Mouse (Mus musculus): ENCODE results near the gene Tstd3. TPM values are rescaled to one million over a fixed set of nuclear protein-coding genes. Genes with fewer than 3 reads are reported as not detected.
A peak's percentile ranks its signal among the peaks of the same experiment; 100 is the strongest.
"Not testable (repeated sequence)": the region's sequence is repeated elsewhere in the genome, so short reads cannot be mapped to it uniquely, and the experiment has no call there.

The Tstd3 gene
- total and polyA plus RNA-seq, 2 experiments from 2014 or later: 19.2 to 24.4 TPM

DNA sequence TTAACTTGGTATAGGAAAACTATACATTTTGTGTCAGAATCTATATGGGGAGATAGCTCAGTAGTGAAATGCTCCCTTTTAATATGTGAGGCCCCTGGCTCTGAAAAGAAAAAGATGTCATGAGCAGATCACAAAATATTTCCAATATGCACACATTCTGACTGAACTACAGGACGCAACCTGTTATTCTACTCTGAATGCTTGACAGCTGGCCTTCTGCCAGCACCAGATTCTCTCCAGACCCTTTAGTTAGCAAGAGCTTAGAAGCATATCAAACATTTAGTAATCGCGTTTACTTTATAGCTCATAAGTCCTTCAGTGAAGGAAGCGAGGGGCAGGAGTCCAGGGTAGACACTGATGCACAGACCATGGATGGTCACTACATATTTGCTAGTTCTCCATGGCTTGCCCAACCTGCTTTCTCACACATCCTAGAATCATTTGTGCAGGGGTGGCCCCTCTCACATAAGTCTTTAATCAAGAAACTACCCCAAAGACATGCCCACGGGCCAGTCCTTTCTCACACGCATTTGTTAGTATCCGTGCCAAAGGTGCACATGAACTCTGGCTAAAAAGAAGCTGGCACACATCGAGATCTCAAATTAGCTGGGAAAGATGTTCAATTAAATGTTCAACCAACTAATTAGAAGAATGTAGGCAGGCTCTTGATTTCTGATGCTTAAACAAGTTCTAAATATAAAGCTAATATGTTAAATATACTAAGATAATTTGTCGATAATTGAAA is 5.4 kb downstream of the Tstd3 start:
- DNase-seq (ENCODE audit: low spot score) (no peak), ATAC-seq (ENCODE audit: low FRiP score) (no peak)
- Histone ChIP-seq H3K4me2 (ENCODE audit: low read depth, low read length, poor library complexity, severe bottlenecking) (no peak overlapping the region), H3K27ac (ENCODE audit: low read depth, low read length) (no peak overlapping the region), H3K9ac (replicated peaks; ENCODE audit: low read length, poor library complexity, severe bottlenecking) (no peak overlapping the region), H3K9me3 (ENCODE audit: low read length) (no peaks in the 10 kb centered on the region), H3K4me3 (ENCODE audit: low read depth, low read length) (no peak overlapping the region), H3K27me3 (ENCODE audit: insufficient read depth, low read length) (no peaks in the 10 kb centered on the region), H3K36me3 (ENCODE audit: insufficient read depth, low read length) (no peaks in the 10 kb centered on the region), H3K4me1 (ENCODE audit: insufficient read depth, low read length) (no peaks in the 10 kb centered on the region)
- no peak for TF ChIP-seq CTCF (IDR thresholded peaks at IDR 0.05)
- WGBS: 84% methylated on average over 9 of the region's 9 CpGs

DNA sequence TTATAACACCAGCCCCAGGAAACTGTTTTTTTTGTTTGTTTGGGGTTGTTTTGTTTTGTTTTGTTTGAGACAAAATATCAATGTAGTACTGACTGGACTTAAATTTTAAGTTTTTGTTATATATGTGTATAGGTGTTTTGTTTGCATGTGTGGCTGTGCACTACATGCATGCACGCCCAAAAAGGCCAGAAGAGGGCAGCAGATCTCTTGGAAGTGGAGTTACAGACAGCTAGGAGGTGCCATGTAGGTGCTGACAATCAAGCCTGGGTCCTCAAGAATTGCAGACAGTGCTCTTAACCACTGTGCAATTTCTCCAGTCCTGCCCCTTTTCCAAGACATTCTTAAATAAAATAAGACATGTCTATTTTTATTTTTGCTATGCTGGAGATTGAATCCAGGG is 8.2 kb downstream of the Tstd3 start:
- no peak for DNase-seq (ENCODE audit: low spot score)
- peak; percentile 30 for TF ChIP-seq CTCF (IDR thresholded peaks at IDR 0.05)
- WGBS: 71% methylated on average over 1 of the region's 1 CpGs

DNA sequence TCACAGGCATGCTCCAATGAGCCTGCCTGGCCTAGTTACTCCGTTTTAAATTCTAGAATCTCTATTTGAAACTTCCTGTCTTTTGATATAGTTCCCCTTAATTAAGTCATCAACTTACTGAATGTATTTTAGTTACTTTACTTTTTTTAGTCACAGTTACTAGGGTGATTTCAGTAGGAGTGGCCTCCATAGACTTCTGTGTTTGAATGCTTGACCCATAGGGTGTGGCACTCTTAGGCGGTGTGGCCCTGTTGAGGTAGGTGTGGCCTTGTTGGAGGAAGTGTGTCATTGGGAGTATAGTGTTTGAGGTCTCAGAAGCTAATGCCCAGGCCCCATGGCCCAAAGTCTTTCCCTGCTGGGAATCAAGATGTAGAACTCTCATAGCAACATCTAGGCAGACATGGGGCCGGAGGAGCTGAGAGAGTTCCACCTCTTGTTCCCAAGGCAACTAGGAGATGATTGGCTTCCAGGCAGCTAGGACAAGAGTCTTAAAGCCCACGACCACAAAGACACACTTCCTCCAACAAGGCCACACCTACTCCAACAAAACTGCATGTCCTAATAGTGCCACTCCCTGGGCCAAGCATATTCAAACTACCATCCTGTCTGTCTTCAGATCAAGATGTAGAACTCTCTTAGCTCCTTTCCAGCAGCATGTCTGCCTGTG is 11.8 kb downstream of the Tstd3 start:
- Histone ChIP-seq H3K27ac (ENCODE audit: low read depth, low read length) (no peak overlapping the region), H3K4me1 (ENCODE audit: insufficient read depth, low read length) (no peaks in the 10 kb centered on the region), H3K4me2 (ENCODE audit: low read depth, low read length, poor library complexity, severe bottlenecking) (no peak overlapping the region), H3K27me3 (ENCODE audit: insufficient read depth, low read length) (no peaks in the 10 kb centered on the region), H3K36me3 (ENCODE audit: insufficient read depth, low read length) (no peaks in the 10 kb centered on the region), H3K9me3 (ENCODE audit: low read length) (no peaks in the 10 kb centered on the region), H3K9ac (replicated peaks; ENCODE audit: low read length, poor library complexity, severe bottlenecking) (no peak overlapping the region), H3K4me3 (ENCODE audit: low read depth, low read length) (no peak overlapping the region)
- ATAC-seq (ENCODE audit: low FRiP score): no peak
- no peak for DNase-seq (ENCODE audit: low spot score)
- TF ChIP-seq CTCF (IDR thresholded peaks at IDR 0.05): no peak
- 75% methylated on average over 4 of the region's 4 CpGs for WGBS

More for the DNA sequence above, 8.2 kb downstream of the Tstd3 start:
- Histone ChIP-seq H3K4me1 (ENCODE audit: insufficient read depth, low read length) (no peaks in the 10 kb centered on the region), H3K9me3 (ENCODE audit: low read length) (no peaks in the 10 kb centered on the region), H3K27me3 (ENCODE audit: insufficient read depth, low read length) (no peaks in the 10 kb centered on the region), H3K27ac (ENCODE audit: low read depth, low read length) (no peak overlapping the region), H3K36me3 (ENCODE audit: insufficient read depth, low read length) (no peaks in the 10 kb centered on the region), H3K4me2 (ENCODE audit: low read depth, low read length, poor library complexity, severe bottlenecking) (no peak overlapping the region), H3K4me3 (ENCODE audit: low read depth, low read length) (no peak overlapping the region), H3K9ac (replicated peaks; ENCODE audit: low read length, poor library complexity, severe bottlenecking) (no peak overlapping the region)
- ATAC-seq (ENCODE audit: low FRiP score): no peak

DNA sequence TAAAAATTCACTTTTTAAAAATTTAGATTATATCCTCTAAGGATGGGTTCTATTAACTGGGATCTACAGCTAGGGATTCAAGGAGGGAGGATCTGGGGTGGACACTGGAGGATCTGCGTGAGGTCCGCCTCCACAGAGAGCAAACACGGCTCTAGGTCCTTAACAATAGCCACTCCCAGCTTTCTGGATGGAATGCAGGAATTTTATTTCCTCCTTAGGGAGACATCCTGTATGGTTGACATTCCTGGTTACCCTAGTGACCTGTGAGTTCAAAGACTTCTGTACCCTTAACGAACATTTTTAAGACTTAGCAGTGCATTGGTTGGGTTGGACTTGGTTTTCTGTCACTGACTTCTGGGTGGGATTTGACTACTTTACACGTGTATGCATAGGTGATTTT is 21.3 kb downstream of the Tstd3 start:
- no peaks in the 10 kb centered on the region for H3K9me3 ChIP-seq (ENCODE audit: low read length)
- no peak overlapping the region for H3K4me3 ChIP-seq (ENCODE audit: low read depth, low read length)
- peaks cover 12% of the 10 kb centered on the region for H3K36me3 ChIP-seq (ENCODE audit: insufficient read depth, low read length)
- TF ChIP-seq CTCF (IDR thresholded peaks at IDR 0.05): no peak
- DNase-seq (ENCODE audit: low spot score): no peak
- no peak overlapping the region for H3K4me2 ChIP-seq (ENCODE audit: low read depth, low read length, poor library complexity, severe bottlenecking)
- no peaks in the 10 kb centered on the region for H3K27me3 ChIP-seq (ENCODE audit: insufficient read depth, low read length)
- WGBS: 79% methylated on average over 5 of the region's 5 CpGs
- H3K4me1 ChIP-seq (ENCODE audit: insufficient read depth, low read length): no peaks in the 10 kb centered on the region
- H3K27ac ChIP-seq (ENCODE audit: low read depth, low read length): no peak overlapping the region
- H3K9ac ChIP-seq (replicated peaks; ENCODE audit: low read length, poor library complexity, severe bottlenecking): no peak overlapping the region
- ATAC-seq (ENCODE audit: low FRiP score): no peak

DNA sequence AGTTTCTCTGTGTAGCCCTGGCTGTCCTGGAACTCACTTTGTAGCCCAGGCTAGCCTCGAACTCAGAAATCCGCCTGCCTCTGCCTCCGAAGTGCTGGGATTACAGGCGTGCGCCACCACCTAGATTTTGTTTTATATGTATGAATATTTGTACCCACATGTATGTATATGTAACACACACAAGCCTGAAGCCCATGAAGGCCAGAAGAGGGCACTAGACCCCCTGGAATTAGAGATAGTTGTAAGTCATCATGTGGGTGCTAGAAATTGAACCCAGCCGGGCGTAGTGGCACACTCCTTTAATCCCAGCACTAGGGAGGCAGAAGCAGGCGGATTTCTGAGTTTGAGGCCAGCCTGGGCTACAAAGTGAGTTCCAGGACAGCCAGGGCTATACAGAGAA is 22.9 kb downstream of the Tstd3 start:
- H3K9me3 ChIP-seq (ENCODE audit: low read length); H3K4me2 ChIP-seq (ENCODE audit: low read depth, low read length, poor library complexity, severe bottlenecking); H3K27me3 ChIP-seq (ENCODE audit: insufficient read depth, low read length); ATAC-seq (ENCODE audit: low FRiP score); H3K4me3 ChIP-seq (ENCODE audit: low read depth, low read length); H3K4me1 ChIP-seq (ENCODE audit: insufficient read depth, low read length); H3K27ac ChIP-seq (ENCODE audit: low read depth, low read length); DNase-seq (ENCODE audit: low spot score); H3K9ac ChIP-seq (replicated peaks; ENCODE audit: low read length, poor library complexity, severe bottlenecking): not testable (repeated sequence)
- peaks cover 12% of the 10 kb centered on the region for H3K36me3 ChIP-seq (ENCODE audit: insufficient read depth, low read length)
- 98% methylated on average over 8 of the region's 8 CpGs for WGBS

DNA sequence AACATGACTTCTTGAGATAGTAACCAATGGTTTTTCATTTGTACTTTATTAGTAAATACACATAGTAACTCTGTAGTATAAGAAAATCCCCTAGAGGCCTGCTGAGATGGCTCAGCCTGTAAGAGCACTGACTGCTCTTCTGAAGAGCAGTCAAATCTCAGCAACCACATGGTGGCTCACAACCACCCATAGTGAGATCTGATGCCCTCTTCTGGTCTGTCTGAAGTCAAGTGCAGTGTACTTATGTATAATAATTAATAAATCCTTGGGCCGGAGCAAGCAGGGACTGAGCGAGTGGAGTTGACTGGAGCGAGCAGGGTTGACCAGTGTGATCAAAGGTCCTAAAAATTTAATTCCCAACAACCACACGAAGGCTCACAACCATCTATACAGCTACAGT is 27.8 kb downstream of the Tstd3 start:
- TF ChIP-seq CTCF (IDR thresholded peaks at IDR 0.05): peak; percentile 46
- peak; percentile 5 for DNase-seq (ENCODE audit: low spot score)
- Histone ChIP-seq H3K4me1 (ENCODE audit: insufficient read depth, low read length) (no peaks in the 10 kb centered on the region), H3K27me3 (ENCODE audit: insufficient read depth, low read length) (no peaks in the 10 kb centered on the region), H3K4me2 (ENCODE audit: low read depth, low read length, poor library complexity, severe bottlenecking) (no peak overlapping the region), H3K27ac (ENCODE audit: low read depth, low read length) (no peak overlapping the region), H3K9ac (replicated peaks; ENCODE audit: low read length, poor library complexity, severe bottlenecking) (no peak overlapping the region), H3K36me3 (ENCODE audit: insufficient read depth, low read length) (peaks cover 15% of the 10 kb centered on the region; the same call in 1 of the 2 replicates), H3K4me3 (ENCODE audit: low read depth, low read length) (no peak overlapping the region), H3K9me3 (ENCODE audit: low read length) (no peaks in the 10 kb centered on the region)
- ATAC-seq (ENCODE audit: low FRiP score): no peak
- 92% methylated on average over 4 of the region's 4 CpGs for WGBS
